Mouse (Mus musculus): Measurements from ENCODE around the gene 4930451I11Rik. TPM values are rescaled to one million over a fixed set of nuclear protein-coding genes. Genes with fewer than 3 reads are reported as not detected.

4930451I11Rik gene
- not detected in 2 replicates for polyA plus RNA-seq (2012; rRNA removed)

- no peak for DNase-seq (ENCODE audit: low read depth)
- TF ChIP-seq POLR2A (IDR thresholded peaks at IDR 0.05; ENCODE audit: borderline replicate concordance, extremely low read depth, insufficient read depth, insufficient read length, poor library complexity, severe bottlenecking) (no peak), CTCF (IDR thresholded peaks at IDR 0.05; ENCODE audit: borderline replicate concordance, extremely low read depth, insufficient read depth, insufficient read length) (no peak)
Measured at GRCm38 (mm10) chr7:126831539-126831938, at the start of gene 4930451I11Rik. Gene 4930451I11Rik (minus strand): TSS chr7:126831639.

DNA sequence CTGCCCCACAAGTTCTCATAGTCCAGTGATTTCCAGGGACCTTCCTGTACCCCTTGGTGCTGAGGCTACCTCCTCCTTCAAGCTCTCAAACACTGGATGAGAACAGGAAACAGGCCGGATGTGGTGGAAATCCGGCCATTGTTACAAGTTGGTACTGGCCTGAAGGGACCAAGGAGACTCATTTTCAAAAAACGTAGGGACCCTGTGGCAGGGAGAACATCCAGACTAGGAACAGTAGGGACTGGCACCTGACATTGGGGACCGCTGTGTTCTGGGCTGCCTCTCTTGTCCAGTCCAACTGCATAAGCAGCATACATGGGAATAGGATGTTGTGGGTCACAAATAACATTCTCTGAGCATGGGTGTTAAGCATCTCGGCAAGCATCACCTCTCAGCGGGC, 49.6 kb upstream of the 4930451I11Rik start:
- no peak for TF ChIP-seq CTCF (IDR thresholded peaks at IDR 0.05; ENCODE audit: borderline replicate concordance, extremely low read depth, insufficient read depth, insufficient read length)
- TF ChIP-seq POLR2A (IDR thresholded peaks at IDR 0.05; ENCODE audit: borderline replicate concordance, extremely low read depth, insufficient read depth, insufficient read length, poor library complexity, severe bottlenecking): no peak

GRCm38 (mm10) chr7:126877239-126877638, 45.8 kb upstream of the 4930451I11Rik start:
- DNase-seq (ENCODE audit: low read depth): no peak
- TF ChIP-seq POLR2A (IDR thresholded peaks at IDR 0.05; ENCODE audit: borderline replicate concordance, extremely low read depth, insufficient read depth, insufficient read length, poor library complexity, severe bottlenecking) (no peak), CTCF (IDR thresholded peaks at IDR 0.05; ENCODE audit: borderline replicate concordance, extremely low read depth, insufficient read depth, insufficient read length) (no peak)

More for the DNA sequence above, 49.6 kb upstream of the 4930451I11Rik start:
- no peak for DNase-seq (ENCODE audit: low read depth)

DNA sequence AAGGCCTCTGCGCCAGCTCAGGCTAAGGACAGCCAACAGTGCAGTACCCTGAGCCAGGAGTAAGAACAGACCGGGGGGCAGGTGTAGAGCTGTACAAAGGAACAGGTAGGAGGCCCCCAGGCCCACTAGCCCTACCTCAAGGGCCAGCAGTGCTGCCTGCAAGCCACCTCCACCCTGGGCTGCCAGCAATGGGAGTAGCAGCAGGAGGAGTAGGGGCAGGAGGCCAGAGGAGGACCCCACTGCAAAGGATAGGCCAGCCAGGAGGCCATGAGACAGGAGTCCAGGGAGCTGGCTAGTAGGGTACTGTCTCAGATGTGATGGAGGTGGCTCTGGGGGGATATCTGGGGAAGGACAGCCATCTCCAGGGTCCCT, 39.1 kb upstream of the 4930451I11Rik start:
- no peak for DNase-seq (ENCODE audit: low read depth)
- no peak for TF ChIP-seq POLR2A (IDR thresholded peaks at IDR 0.05; ENCODE audit: borderline replicate concordance, extremely low read depth, insufficient read depth, insufficient read length, poor library complexity, severe bottlenecking)
- TF ChIP-seq CTCF (IDR thresholded peaks at IDR 0.05; ENCODE audit: borderline replicate concordance, extremely low read depth, insufficient read depth, insufficient read length): no peak

DNA sequence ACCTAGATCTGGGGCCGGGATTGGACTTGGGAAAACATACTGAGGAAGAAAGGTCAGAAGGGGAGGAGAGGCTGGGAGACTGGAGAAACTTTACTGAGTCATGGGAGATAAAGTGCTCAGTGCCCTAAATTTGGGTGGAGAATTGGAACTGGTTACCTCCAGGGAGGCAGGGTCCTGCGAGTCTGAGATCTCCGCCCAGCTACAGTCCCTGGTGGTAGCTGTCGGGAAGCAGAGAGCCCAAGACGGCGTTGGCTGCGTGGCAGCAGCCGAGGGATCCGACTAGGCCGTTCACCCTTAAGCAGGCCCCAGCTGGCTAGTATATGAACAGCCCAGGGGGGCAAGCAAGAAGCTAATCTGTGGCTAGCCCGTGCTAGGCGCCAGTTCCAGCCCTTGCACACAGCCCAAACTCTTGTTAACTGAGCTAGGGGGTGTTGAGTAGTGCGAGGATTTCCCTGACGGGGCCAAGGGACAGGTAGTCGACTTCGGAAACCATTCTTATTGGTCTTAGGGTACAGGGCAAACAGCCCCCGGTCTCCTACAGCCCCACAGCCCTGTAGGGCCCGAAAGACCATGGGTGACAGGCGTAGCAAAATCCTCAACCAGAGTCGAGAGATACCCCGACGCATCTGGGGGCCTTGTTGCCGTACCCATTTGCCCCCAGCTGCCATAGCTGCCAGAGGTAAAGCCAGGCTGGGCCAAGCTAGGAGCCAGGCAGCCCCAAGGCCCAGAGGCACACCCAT, 38.5 kb upstream of the 4930451I11Rik start:
- DNase-seq (ENCODE audit: low read depth): no peak

DNA sequence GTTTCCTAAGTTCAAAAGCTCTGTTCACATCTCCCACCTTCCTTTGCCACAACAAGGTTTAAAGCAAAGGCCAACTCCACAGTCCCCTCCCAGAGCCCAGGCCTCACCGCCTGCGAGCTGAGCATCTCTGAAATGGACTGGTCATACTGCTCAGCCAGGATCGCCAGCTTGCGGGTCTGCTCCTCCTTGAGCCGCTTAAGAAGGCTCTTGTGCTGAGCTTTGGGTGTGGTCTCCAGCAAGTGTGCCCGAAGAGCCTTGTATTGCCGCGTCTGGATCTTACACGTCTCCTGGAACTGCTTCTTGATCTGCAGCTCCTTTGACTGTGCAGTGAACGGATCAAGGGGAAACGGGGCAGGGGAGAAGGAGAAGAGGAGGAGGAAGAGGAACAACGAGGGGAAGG, 36.6 kb upstream of the 4930451I11Rik start:
- no peak for TF ChIP-seq POLR2A (IDR thresholded peaks at IDR 0.05; ENCODE audit: borderline replicate concordance, extremely low read depth, insufficient read depth, insufficient read length, poor library complexity, severe bottlenecking)
- no peak for TF ChIP-seq CTCF (IDR thresholded peaks at IDR 0.05; ENCODE audit: borderline replicate concordance, extremely low read depth, insufficient read depth, insufficient read length)
- no peak for DNase-seq (ENCODE audit: low read depth)

More for the DNA sequence above, 38.5 kb upstream of the 4930451I11Rik start:
- TF ChIP-seq CTCF (IDR thresholded peaks at IDR 0.05; ENCODE audit: borderline replicate concordance, extremely low read depth, insufficient read depth, insufficient read length) (no peak), POLR2A (IDR thresholded peaks at IDR 0.05; ENCODE audit: borderline replicate concordance, extremely low read depth, insufficient read depth, insufficient read length, poor library complexity, severe bottlenecking) (no peak)

GRCm38 (mm10) chr7:126867534-126867933, 36.1 kb upstream of the 4930451I11Rik start:
- TF ChIP-seq CTCF (IDR thresholded peaks at IDR 0.05; ENCODE audit: borderline replicate concordance, extremely low read depth, insufficient read depth, insufficient read length): no peak
- no peak for TF ChIP-seq POLR2A (IDR thresholded peaks at IDR 0.05; ENCODE audit: borderline replicate concordance, extremely low read depth, insufficient read depth, insufficient read length, poor library complexity, severe bottlenecking)
- no peak for DNase-seq (ENCODE audit: low read depth)

- no peak for TF ChIP-seq POLR2A (IDR thresholded peaks at IDR 0.05; ENCODE audit: borderline replicate concordance, extremely low read depth, insufficient read depth, insufficient read length, poor library complexity, severe bottlenecking)
- TF ChIP-seq CTCF (IDR thresholded peaks at IDR 0.05; ENCODE audit: borderline replicate concordance, extremely low read depth, insufficient read depth, insufficient read length): no peak
- DNase-seq (ENCODE audit: low read depth): no peak
Measured at GRCm38 (mm10) chr7:126863791-126864190, 32.4 kb upstream of the 4930451I11Rik start.

- peak; percentile 98 for DNase-seq (ENCODE audit: low read depth)
- peak; percentile 35; the same call in 1 of the 2 replicates for TF ChIP-seq POLR2A (IDR thresholded peaks at IDR 0.05; ENCODE audit: borderline replicate concordance, extremely low read depth, insufficient read depth, insufficient read length, poor library complexity, severe bottlenecking)
- no peak for TF ChIP-seq CTCF (IDR thresholded peaks at IDR 0.05; ENCODE audit: borderline replicate concordance, extremely low read depth, insufficient read depth, insufficient read length)
Measured at GRCm38 (mm10) chr7:126862147-126862784, 30.8 kb upstream of the 4930451I11Rik start, which contains the start of gene Ino80e. Gene Ino80e (minus strand): TSS chr7:126862377.

DNA sequence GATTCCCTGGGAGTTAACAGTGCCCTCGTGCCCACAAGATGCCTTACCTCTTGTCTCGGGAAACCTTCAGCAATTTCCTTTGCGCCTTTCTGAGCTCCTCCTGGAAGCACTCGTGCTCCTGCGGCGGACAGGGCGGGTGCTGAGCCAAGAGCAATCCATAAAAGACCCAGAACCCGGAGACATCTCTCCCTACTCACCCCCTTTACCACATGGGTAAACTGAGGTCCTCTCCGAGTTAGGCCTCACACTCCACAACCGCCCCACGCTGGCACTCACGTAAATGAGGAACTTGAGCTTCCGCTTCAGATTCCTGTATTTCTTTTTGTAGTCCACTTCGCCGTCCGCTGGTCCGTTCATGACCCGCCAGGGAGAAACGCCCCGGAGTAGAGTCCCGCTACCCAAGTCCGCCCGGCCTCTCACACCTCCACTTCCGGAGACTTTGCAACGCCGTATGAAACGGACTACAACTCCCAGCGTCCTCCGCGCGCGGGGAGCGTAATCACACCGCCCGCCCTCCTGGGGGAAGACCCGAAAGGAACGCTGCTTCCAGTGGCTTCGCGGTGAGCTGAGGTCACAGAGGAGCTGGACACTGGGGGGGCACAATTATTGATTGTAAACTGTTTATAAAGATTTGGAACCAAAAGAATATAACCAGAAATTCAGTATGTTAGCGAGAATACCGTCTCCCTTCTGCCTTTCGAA, 30.1 kb upstream of the 4930451I11Rik start, which contains the start of gene Hirip3:
Gene Hirip3, plus strand, starts transcription at position 544 of the 702 bp plus-strand sequence.
- peak; percentile 57; the same call in 1 of the 2 replicates for TF ChIP-seq POLR2A (IDR thresholded peaks at IDR 0.05; ENCODE audit: borderline replicate concordance, extremely low read depth, insufficient read depth, insufficient read length, poor library complexity, severe bottlenecking)
- TF ChIP-seq CTCF (IDR thresholded peaks at IDR 0.05; ENCODE audit: borderline replicate concordance, extremely low read depth, insufficient read depth, insufficient read length): no peak
- DNase-seq (ENCODE audit: low read depth): peak; percentile 98

DNA sequence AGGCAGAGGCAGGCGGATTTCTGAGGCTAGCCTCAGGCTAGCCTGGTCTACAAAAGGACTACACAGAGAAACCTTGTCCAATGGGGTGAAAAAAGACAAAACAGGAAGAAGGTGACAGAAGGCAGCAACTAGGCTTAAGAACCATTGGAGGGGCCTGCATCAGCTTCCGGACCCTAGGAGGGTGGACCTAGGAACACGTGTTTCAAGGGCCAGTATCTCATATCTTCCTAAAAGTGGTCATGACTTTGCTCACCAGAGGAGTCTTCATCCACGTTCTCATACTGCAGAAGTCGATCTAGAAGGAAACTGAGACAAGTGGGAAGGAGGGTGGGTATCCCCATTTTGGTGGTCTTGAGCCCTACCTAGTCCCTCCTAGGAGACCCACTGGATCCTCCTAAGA, 29.5 kb upstream of the 4930451I11Rik start:
- TF ChIP-seq CTCF (IDR thresholded peaks at IDR 0.05; ENCODE audit: borderline replicate concordance, extremely low read depth, insufficient read depth, insufficient read length) (no peak), POLR2A (IDR thresholded peaks at IDR 0.05; ENCODE audit: borderline replicate concordance, extremely low read depth, insufficient read depth, insufficient read length, poor library complexity, severe bottlenecking) (no peak)
- DNase-seq (ENCODE audit: low read depth): no peak

Measured in brain, embryonic 14.5 days (tissue).